Mouse (Mus musculus): ENCODE results near the gene Rpa1. TPM values are rescaled to one million over a fixed set of nuclear protein-coding genes. Genes with fewer than 3 reads are reported as not detected.

Gene Rpa1
- polyA plus RNA-seq, 1 experiment: 10.0 TPM

- Histone ChIP-seq H3K4me3 (replicated peaks) (peak overlapping the region; percentile 83), H3K4me1 (peaks cover 45% of the 10 kb centered on the region), H3K9me3 (no peaks in the 10 kb centered on the region), H3K27me3 (replicated peaks) (peaks cover 44% of the 10 kb centered on the region), H3K36me3 (replicated peaks; ENCODE audit: low read length) (no peaks in the 10 kb centered on the region)
- TF ChIP-seq FLI1 (IDR thresholded peaks at IDR 0.05; ENCODE audit: low read length) (no peak), GATA1 (IDR thresholded peaks at IDR 0.05; ENCODE audit: borderline replicate concordance, low read length) (no peak)
These were observed 68.6 kb downstream of the Rpa1 start for GRCm38 (mm10) chr11:75279342-75280065.

GRCm38 (mm10) chr11:75279013-75279341 is 69.1 kb downstream of the Rpa1 start:
- Histone ChIP-seq H3K4me3 (replicated peaks) (peak overlapping the region; percentile 83), H3K27me3 (replicated peaks) (peaks cover 46% of the 10 kb centered on the region), H3K36me3 (replicated peaks; ENCODE audit: low read length) (no peaks in the 10 kb centered on the region), H3K9me3 (no peaks in the 10 kb centered on the region), H3K4me1 (peaks cover 48% of the 10 kb centered on the region)
- no peak for TF ChIP-seq FLI1 (IDR thresholded peaks at IDR 0.05; ENCODE audit: low read length)
- no peak for TF ChIP-seq GATA1 (IDR thresholded peaks at IDR 0.05; ENCODE audit: borderline replicate concordance, low read length)

- no peaks in the 10 kb centered on the region for H3K9me3 ChIP-seq
- H3K4me1 ChIP-seq: peaks cover 51% of the 10 kb centered on the region
- TF ChIP-seq GATA1 (IDR thresholded peaks at IDR 0.05; ENCODE audit: borderline replicate concordance, low read length): no peak
- TF ChIP-seq FLI1 (IDR thresholded peaks at IDR 0.05; ENCODE audit: low read length): no peak
- H3K27me3 ChIP-seq (replicated peaks): peaks cover 48% of the 10 kb centered on the region
- H3K4me3 ChIP-seq (replicated peaks): no peak overlapping the region
- H3K36me3 ChIP-seq (replicated peaks; ENCODE audit: low read length): no peaks in the 10 kb centered on the region
These were observed 70.0 kb downstream of the Rpa1 start for GRCm38 (mm10) chr11:75278115-75278514.

- peaks cover 26% of the 10 kb centered on the region for H3K27me3 ChIP-seq (replicated peaks)
- TF ChIP-seq GATA1 (IDR thresholded peaks at IDR 0.05; ENCODE audit: borderline replicate concordance, low read length) (no peak), FLI1 (IDR thresholded peaks at IDR 0.05; ENCODE audit: low read length) (no peak)
- H3K4me1 ChIP-seq: peaks cover 50% of the 10 kb centered on the region
- no peak overlapping the region for H3K4me3 ChIP-seq (replicated peaks)
- H3K36me3 ChIP-seq (replicated peaks; ENCODE audit: low read length): no peaks in the 10 kb centered on the region
- H3K9me3 ChIP-seq: no peaks in the 10 kb centered on the region
These were observed 73.1 kb downstream of the Rpa1 start for GRCm38 (mm10) chr11:75275035-75275434.

- Histone ChIP-seq H3K4me1 (peaks cover 54% of the 10 kb centered on the region), H3K27me3 (replicated peaks) (peaks cover 23% of the 10 kb centered on the region), H3K4me3 (replicated peaks) (no peak overlapping the region), H3K9me3 (no peaks in the 10 kb centered on the region), H3K36me3 (replicated peaks; ENCODE audit: low read length) (no peaks in the 10 kb centered on the region)
- TF ChIP-seq GATA1 (IDR thresholded peaks at IDR 0.05; ENCODE audit: borderline replicate concordance, low read length) (no peak), FLI1 (IDR thresholded peaks at IDR 0.05; ENCODE audit: low read length) (no peak)
These were observed 74.7 kb downstream of the Rpa1 start for GRCm38 (mm10) chr11:75273466-75273865.

- no peak overlapping the region for H3K4me3 ChIP-seq (replicated peaks)
- peaks cover 69% of the 10 kb centered on the region for H3K4me1 ChIP-seq
- H3K27me3 ChIP-seq (replicated peaks): peaks cover 20% of the 10 kb centered on the region
These were observed 77.1 kb downstream of the Rpa1 start for GRCm38 (mm10) chr11:75270985-75271434.

GRCm38 (mm10) chr11:75270276-75270984 is 77.7 kb downstream of the Rpa1 start:
- no peak; the same call in 2 of the 3 replicates for TF ChIP-seq GATA1 (IDR thresholded peaks at IDR 0.05; ENCODE audit: borderline replicate concordance, low read length)
- no peak for TF ChIP-seq FLI1 (IDR thresholded peaks at IDR 0.05; ENCODE audit: low read length)
- Histone ChIP-seq H3K27me3 (replicated peaks) (peaks cover 21% of the 10 kb centered on the region), H3K4me1 (peaks cover 69% of the 10 kb centered on the region), H3K9me3 (no peaks in the 10 kb centered on the region), H3K36me3 (replicated peaks; ENCODE audit: low read length) (no peaks in the 10 kb centered on the region), H3K4me3 (replicated peaks) (peak overlapping the region; percentile 42)

More at GRCm38 (mm10) chr11:75270985-75271434, 77.1 kb downstream of the Rpa1 start:
- no peaks in the 10 kb centered on the region for H3K9me3 ChIP-seq
- TF ChIP-seq GATA1 (IDR thresholded peaks at IDR 0.05; ENCODE audit: borderline replicate concordance, low read length) (no peak), FLI1 (IDR thresholded peaks at IDR 0.05; ENCODE audit: low read length) (no peak)
- H3K36me3 ChIP-seq (replicated peaks; ENCODE audit: low read length): no peaks in the 10 kb centered on the region

- Histone ChIP-seq H3K4me1 (peaks cover 65% of the 10 kb centered on the region), H3K36me3 (replicated peaks; ENCODE audit: low read length) (no peaks in the 10 kb centered on the region), H3K9me3 (no peaks in the 10 kb centered on the region), H3K27me3 (replicated peaks) (peaks cover 22% of the 10 kb centered on the region), H3K4me3 (replicated peaks) (no peak overlapping the region)
- TF ChIP-seq GATA1 (IDR thresholded peaks at IDR 0.05; ENCODE audit: borderline replicate concordance, low read length) (no peak), FLI1 (IDR thresholded peaks at IDR 0.05; ENCODE audit: low read length) (no peak)
These were observed 78.9 kb downstream of the Rpa1 start for GRCm38 (mm10) chr11:75269213-75269612.

GRCm38 (mm10) chr11:75268492-75268891 is 79.6 kb downstream of the Rpa1 start:
- peaks cover 18% of the 10 kb centered on the region for H3K27me3 ChIP-seq (replicated peaks)
- no peak overlapping the region for H3K4me3 ChIP-seq (replicated peaks)
- no peaks in the 10 kb centered on the region for H3K9me3 ChIP-seq
- no peaks in the 10 kb centered on the region for H3K36me3 ChIP-seq (replicated peaks; ENCODE audit: low read length)
- H3K4me1 ChIP-seq: peaks cover 66% of the 10 kb centered on the region
- TF ChIP-seq GATA1 (IDR thresholded peaks at IDR 0.05; ENCODE audit: borderline replicate concordance, low read length): no peak
- TF ChIP-seq FLI1 (IDR thresholded peaks at IDR 0.05; ENCODE audit: low read length): no peak

GRCm38 (mm10) chr11:75267826-75268281 is 80.3 kb downstream of the Rpa1 start:
- Histone ChIP-seq H3K4me1 (peaks cover 66% of the 10 kb centered on the region), H3K9me3 (no peaks in the 10 kb centered on the region), H3K27me3 (replicated peaks) (peaks cover 16% of the 10 kb centered on the region), H3K4me3 (replicated peaks) (no peak overlapping the region), H3K36me3 (replicated peaks; ENCODE audit: low read length) (no peaks in the 10 kb centered on the region)
- no peak for TF ChIP-seq GATA1 (IDR thresholded peaks at IDR 0.05; ENCODE audit: borderline replicate concordance, low read length)
- TF ChIP-seq FLI1 (IDR thresholded peaks at IDR 0.05; ENCODE audit: low read length): no peak
